Mouse (Mus musculus) brain, adult 10 weeks (tissue): Measurements from ENCODE around the gene Gm27027. TPM values are rescaled to one million over a fixed set of nuclear protein-coding genes. Genes with fewer than 3 reads are reported as not detected.

Experiments
- polyA plus RNA-seq: library from polyadenylated mRNA; stranded (reverse); fragments of 350-450 nt; fragmentation: Illumina TruSeq; extraction: RNeasy Lipid Tissue Mini Kit (QIAGEN cat#74804); gene quantifications from one replicate; pipeline ENCODE4 v1.2.3, GENCODE M21; 2015; ENCODE audit warnings: low read depth, low replicate concordance

The Gm27027 gene
- polyA plus RNA-seq: not detected

DNA sequence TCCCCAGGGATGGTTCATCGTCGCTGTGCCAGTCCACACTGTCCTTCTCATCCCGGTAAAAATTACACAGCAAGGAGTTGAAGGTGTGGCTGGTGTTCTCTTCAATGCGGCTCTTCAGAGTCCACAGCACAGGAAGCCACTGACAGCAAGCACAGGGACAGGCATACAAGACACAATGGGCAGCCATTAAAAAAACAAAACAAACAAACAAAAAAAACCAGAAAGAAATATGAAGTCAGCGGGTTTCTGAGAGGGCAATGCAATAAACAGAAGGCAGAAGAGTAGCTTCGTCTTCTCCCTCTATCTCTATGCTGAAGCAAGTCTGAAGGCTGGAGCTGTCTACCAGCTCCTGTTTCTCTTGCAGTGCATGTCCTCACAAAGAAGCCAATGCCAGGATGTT, at the start of gene Gm27027:
Gene Gm27027, minus strand, starts transcription at position 101 of the 400 bp plus-strand sequence.

DNA sequence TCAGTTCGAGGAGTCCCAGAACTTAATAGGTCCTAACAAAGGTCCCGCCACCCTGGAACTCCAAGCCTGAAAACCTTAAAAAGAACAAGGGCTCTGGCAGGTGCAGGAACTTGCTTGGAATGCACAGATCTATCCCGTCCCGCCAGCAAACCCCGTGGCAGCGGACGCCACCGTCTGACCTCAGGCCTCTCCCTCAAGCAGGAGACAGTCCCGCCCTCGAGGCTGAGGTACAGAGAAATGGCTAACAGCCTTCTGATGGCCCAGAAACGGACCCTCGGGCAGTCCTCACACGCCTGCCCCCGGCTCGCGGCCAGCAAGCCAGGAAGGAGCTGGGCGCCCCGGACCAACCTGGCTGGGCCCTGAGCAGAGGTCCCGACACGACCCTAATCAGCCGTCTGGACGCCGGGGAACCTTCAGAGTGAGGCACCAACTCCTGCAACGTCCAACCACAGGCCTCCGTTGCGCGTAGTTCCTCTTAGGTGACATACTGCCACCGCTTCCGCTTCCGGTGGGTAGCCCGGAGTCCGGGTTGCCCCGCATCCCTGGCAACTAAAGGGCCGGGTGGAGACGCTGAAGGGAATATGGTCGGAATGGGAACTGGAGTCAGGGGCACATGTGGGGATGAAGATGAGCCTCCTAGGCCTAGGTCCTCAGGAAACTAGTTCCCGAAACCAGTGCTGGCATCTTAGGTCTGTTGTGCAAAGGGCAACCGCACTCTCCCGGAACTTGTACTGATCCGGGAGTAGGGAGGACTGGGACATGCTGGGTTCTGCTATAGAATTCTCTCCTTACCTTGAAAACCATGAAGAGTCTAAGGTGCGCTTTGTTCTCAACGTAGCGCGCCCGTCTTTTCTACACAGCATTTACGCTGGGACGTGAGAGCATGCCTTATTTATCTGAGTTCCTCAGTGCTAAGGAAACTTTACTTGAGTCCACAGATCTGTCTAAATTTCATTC, 14.5 kb upstream of the Gm27027 start, which contains the start of gene Alkbh3:
Gene Alkbh3, minus strand, starts transcription at position 473 of the 957 bp plus-strand sequence.

DNA sequence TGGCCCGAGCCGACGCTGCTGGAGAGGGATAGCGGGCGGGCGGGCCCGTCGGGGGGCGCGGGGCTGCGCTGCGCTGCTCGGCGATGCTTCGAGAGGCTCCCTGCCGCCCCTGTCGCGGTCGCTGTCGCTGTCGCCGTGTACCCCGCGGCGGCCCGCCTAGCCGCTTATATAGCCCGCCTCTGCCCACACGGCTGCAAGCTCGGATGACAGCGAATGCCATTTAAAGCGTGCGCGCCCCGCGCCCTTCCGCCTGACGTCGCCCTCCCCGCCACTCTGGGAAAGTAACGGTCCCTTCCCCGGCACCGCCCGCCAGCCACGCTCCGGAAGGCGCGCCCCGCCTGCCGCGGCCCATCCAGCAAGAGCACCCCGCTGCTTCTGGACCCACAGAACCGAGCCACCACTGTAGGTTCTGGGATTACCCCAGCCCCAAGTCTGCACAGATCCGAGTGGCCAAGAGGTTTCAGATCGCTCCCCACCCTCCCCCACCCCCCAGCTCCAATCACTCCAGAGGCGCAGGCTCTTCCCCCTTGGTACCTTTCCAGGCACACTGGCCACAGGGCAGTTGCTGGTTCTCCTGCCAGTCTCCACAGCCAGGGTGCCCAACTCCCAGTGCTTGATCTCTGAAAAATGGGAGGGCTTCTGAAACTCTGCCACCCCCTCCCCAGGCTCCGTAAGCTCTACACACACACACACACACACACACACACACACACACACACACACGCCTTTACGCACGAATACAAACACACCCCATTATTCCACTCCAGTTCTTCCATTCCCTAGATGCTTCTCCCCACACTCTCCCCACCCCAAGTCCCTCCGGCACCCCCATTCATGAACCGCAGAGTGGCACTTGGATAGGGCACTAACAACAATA, 39.0 kb downstream of the Gm27027 start, which contains the start of gene Gm13889:
Gene Gm13889, minus strand, starts transcription at position 294 of the 877 bp plus-strand sequence.

Other genes with a start within 250 kb of the Gm27027 start
- 28.3 TPM for gene Ext2, start 173.8 kb downstream of the Gm27027 start, polyA plus RNA-seq
- 5.2 TPM for gene Accs, start 146.4 kb downstream of the Gm27027 start, polyA plus RNA-seq
- 0.97 TPM for gene Accsl, start 127.2 kb downstream of the Gm27027 start, polyA plus RNA-seq
- gene Gm13889, start 39.2 kb downstream of the Gm27027 start, polyA plus RNA-seq: 23.1 TPM
- 26.4 TPM for gene Alkbh3, start 14.5 kb upstream of the Gm27027 start, polyA plus RNA-seq
- gene Hsd17b12, start 161.6 kb upstream of the Gm27027 start, polyA plus RNA-seq: 125 TPM